Mouse (Mus musculus): ENCODE results near the gene Chil4. TPM values are rescaled to one million over a fixed set of nuclear protein-coding genes. Genes with fewer than 3 reads are reported as not detected.
"Not testable (repeated sequence)": the region's sequence is repeated elsewhere in the genome, so short reads cannot be mapped to it uniquely, and the experiment has no call there.

Gene Chil4
- polyA plus RNA-seq, 1 experiment from 2014 or later = not detected

DNA sequence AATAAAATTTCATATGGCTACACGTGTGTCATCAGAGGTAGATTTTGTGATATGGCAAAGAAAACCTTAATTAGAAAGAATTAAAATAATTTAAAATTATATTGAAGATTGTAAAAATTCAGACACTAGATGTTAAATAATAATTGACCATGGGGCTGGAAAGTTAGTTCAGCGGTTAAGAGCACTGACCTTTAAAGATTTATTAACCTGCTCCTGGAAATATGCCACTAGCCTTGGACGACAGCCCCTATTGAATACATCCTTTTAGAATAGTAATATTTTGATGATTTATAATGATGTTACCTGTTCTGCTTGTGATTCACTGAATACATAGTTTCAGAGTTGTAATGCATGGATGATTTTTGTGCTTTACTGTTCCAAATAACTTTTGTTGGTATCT lies 4.1 kb upstream of the Chil4 start:
- not testable (repeated sequence) for H3K27me3 ChIP-seq (ENCODE audit: control insufficient read depth, insufficient read depth, low read length); ATAC-seq (ENCODE audit: low FRiP score, low TSS enrichment); H3K9me3 ChIP-seq (ENCODE audit: control insufficient read depth, low read length); H3K27ac ChIP-seq (ENCODE audit: low read depth, low read length); H3K4me1 ChIP-seq (ENCODE audit: control insufficient read depth, insufficient read depth, low read length); H3K36me3 ChIP-seq (ENCODE audit: control insufficient read depth, insufficient read depth, low read length); H3K4me2 ChIP-seq (replicated peaks; ENCODE audit: low read depth, low read length); H3K9ac ChIP-seq (ENCODE audit: low read depth, low read length); H3K4me3 ChIP-seq (ENCODE audit: low read length)
- WGBS = 69% methylated on average over 3 of the region's 3 CpGs

DNA sequence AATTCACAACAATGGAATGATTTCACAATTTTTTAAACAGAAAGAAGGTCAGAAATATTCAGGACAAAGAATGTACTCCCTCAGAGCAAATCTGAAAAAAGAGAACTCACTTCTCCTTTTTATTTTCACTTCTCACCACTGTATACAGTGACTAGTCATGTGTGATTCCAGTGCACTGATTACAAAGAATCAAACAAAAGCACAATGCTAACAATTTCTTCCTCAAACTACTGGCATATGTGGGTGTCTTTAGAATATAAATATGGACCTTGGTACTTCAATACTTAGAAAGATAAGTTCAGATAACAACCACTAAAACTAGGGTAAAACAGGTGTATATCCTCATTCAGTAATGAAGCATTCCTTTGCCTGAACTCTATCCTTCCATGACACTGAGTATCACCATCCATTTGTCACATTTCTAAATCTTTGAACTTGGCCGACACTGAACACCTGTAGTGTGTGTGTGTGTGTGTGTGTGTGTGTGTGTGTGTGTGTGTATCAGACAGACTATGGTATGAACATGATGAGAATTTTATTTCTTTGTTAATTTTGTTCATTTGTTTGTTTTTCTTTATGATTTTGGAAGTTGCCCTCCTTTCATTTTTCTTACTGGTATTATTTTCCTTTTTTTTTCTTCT lies 2.4 kb upstream of the Chil4 start:
- H3K9me3 ChIP-seq (ENCODE audit: control insufficient read depth, low read length) = peaks cover 6% of the 10 kb centered on the region
- WGBS = 95% methylated on average over 1 of the region's 1 CpGs
- no peak for ATAC-seq (ENCODE audit: low FRiP score, low TSS enrichment)
- no peak overlapping the region for H3K4me2 ChIP-seq (replicated peaks; ENCODE audit: low read depth, low read length)
- no peaks in the 10 kb centered on the region for H3K36me3 ChIP-seq (ENCODE audit: control insufficient read depth, insufficient read depth, low read length)
- no peaks in the 10 kb centered on the region for H3K4me1 ChIP-seq (ENCODE audit: control insufficient read depth, insufficient read depth, low read length)
- no peak overlapping the region for H3K27ac ChIP-seq (ENCODE audit: low read depth, low read length)
- no peak overlapping the region for H3K9ac ChIP-seq (ENCODE audit: low read depth, low read length)
- no peak overlapping the region for H3K4me3 ChIP-seq (ENCODE audit: low read length)
- H3K27me3 ChIP-seq (ENCODE audit: control insufficient read depth, insufficient read depth, low read length) = no peaks in the 10 kb centered on the region

DNA sequence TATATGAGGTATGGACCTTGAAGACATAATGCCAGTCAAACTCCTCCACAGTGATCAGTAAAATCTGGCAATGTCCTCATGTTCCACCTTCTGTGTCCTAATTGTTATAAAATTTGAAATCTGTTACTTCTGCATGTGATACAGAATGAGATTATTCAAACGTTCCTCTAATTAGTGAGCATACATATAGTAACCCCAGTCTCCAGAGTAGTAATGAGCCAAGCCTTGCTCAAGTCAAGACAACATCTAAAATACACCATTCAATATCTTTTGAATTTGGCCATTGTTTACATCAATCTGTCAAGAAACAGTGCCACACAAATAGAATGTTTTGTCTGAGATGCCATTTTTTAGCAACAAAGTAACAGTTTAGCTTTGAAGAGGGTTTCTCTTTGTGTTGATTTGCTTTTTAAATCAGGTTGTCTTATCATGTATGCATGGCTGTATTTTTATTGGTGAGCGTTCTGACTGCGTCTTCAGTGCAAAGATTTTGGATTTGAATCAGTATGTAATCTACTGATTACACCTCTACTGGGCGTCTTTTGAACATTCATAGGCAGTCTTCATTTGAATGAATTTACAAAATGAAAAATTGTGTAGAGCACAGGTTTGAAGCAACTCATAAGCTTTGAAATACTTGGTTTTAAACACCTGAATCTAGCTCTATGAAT lies 888 bp downstream of the Chil4 start:
- WGBS = 88% methylated on average over 4 of the region's 4 CpGs
- ATAC-seq (ENCODE audit: low FRiP score, low TSS enrichment) = not testable (repeated sequence)

DNA sequence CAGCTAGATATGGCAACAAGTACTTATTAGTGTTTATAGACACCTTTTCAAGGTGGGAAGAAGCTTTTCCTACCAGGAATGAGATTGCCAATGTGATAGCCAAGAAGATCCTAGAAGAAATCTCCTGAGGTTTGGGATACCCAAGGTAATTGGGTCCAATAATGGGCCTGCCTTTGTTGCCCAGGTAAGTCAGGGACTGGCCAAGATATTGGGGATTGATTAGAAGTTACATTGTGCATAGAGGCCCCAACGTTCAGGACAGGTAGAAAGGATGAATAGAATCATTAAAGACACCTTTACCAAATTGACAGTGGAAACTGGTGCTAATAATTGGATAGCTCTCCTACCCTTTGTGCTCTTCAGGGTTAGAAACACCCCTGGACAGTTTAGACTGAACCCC lies 21.3 kb downstream of the Chil4 start:
- ATAC-seq (ENCODE audit: low FRiP score, low TSS enrichment); H3K4me1 ChIP-seq (ENCODE audit: control insufficient read depth, insufficient read depth, low read length); H3K27ac ChIP-seq (ENCODE audit: low read depth, low read length); H3K9ac ChIP-seq (ENCODE audit: low read depth, low read length); H3K4me2 ChIP-seq (replicated peaks; ENCODE audit: low read depth, low read length); H3K4me3 ChIP-seq (ENCODE audit: low read length); H3K27me3 ChIP-seq (ENCODE audit: control insufficient read depth, insufficient read depth, low read length); H3K36me3 ChIP-seq (ENCODE audit: control insufficient read depth, insufficient read depth, low read length): not testable (repeated sequence)
- 63% methylated on average over 1 of the region's 1 CpGs for WGBS
- H3K9me3 ChIP-seq (ENCODE audit: control insufficient read depth, low read length) = peaks cover 24% of the 10 kb centered on the region

More for the DNA sequence above, 888 bp downstream of the Chil4 start:
- not testable (repeated sequence) for H3K4me3 ChIP-seq (ENCODE audit: low read length); H3K4me2 ChIP-seq (replicated peaks; ENCODE audit: low read depth, low read length); H3K4me1 ChIP-seq (ENCODE audit: control insufficient read depth, insufficient read depth, low read length); H3K27me3 ChIP-seq (ENCODE audit: control insufficient read depth, insufficient read depth, low read length); H3K9me3 ChIP-seq (ENCODE audit: control insufficient read depth, low read length); H3K9ac ChIP-seq (ENCODE audit: low read depth, low read length); H3K36me3 ChIP-seq (ENCODE audit: control insufficient read depth, insufficient read depth, low read length); H3K27ac ChIP-seq (ENCODE audit: low read depth, low read length)

DNA sequence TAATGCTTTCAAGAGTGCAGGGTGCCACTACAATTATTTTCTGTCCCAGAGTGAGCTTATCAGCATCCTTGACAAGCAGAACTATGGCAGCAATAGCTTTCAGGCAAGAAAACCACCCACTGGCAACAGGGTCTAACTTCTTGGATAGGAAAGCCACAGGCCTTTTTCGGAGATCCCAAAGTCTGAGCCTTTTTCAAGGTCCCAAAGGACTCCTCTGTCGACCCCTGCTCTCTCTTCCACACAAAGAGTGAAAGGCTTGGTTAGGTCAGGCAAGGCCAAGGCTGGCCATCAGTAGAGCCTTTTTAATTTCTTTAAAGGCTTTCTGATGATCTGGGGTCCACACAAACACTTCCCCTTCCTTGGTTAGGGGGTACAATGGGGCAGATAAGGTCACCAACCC lies 22.1 kb downstream of the Chil4 start:
- not testable (repeated sequence) for H3K4me1 ChIP-seq (ENCODE audit: control insufficient read depth, insufficient read depth, low read length); H3K4me2 ChIP-seq (replicated peaks; ENCODE audit: low read depth, low read length); ATAC-seq (ENCODE audit: low FRiP score, low TSS enrichment); H3K27ac ChIP-seq (ENCODE audit: low read depth, low read length); H3K9ac ChIP-seq (ENCODE audit: low read depth, low read length); H3K4me3 ChIP-seq (ENCODE audit: low read length); H3K36me3 ChIP-seq (ENCODE audit: control insufficient read depth, insufficient read depth, low read length); H3K27me3 ChIP-seq (ENCODE audit: control insufficient read depth, insufficient read depth, low read length)
- WGBS = 78% methylated on average over 2 of the region's 2 CpGs
- H3K9me3 ChIP-seq (ENCODE audit: control insufficient read depth, low read length) = peaks cover 24% of the 10 kb centered on the region

DNA sequence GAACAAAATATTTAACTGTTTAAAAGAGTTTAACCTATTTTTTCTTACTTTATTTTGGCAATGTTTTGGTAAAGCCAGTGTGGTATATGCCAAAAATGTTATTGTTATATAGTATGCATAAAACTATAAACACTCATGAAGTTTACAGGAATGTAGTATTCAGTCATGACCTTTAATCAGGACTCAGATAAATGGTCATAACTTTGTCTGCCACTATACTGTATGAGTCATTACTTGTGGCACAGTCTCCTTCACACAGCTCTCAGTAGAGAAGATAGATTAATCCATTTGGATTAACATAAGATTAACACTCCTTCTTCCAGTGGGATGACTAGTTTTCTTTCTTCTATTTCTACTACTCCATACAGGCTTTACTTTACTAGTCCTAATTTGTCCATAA lies 23.0 kb downstream of the Chil4 start:
- Histone ChIP-seq H3K9ac (ENCODE audit: low read depth, low read length) (no peak overlapping the region), H3K9me3 (ENCODE audit: control insufficient read depth, low read length) (peaks cover 24% of the 10 kb centered on the region), H3K4me2 (replicated peaks; ENCODE audit: low read depth, low read length) (no peak overlapping the region), H3K4me1 (ENCODE audit: control insufficient read depth, insufficient read depth, low read length) (no peaks in the 10 kb centered on the region), H3K27me3 (ENCODE audit: control insufficient read depth, insufficient read depth, low read length) (no peaks in the 10 kb centered on the region), H3K27ac (ENCODE audit: low read depth, low read length) (no peak overlapping the region), H3K4me3 (ENCODE audit: low read length) (no peak overlapping the region), H3K36me3 (ENCODE audit: control insufficient read depth, insufficient read depth, low read length) (no peaks in the 10 kb centered on the region)
- no peak for ATAC-seq (ENCODE audit: low FRiP score, low TSS enrichment)

DNA sequence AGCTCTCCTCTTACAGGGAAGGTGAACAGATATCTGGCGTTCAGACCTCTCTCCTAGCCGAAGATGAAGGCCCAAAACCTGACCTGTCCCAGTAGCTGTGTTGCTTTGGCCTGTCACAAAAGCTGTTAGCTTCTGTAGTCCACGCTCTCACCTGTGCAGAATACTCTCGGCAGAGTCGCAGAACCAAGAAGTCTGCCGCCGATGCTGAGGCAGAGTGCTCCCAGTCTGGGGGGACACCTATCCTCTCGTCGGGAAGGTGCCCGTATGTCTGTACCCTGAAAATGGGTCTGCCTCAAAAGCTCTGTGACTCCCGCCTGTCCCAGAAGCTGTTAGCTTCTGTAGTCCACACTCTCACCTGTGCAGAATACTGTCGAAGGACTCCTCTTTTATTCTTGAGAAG lies 23.8 kb downstream of the Chil4 start:
- no peaks in the 10 kb centered on the region for H3K27me3 ChIP-seq (ENCODE audit: control insufficient read depth, insufficient read depth, low read length)
- no peaks in the 10 kb centered on the region for H3K4me1 ChIP-seq (ENCODE audit: control insufficient read depth, insufficient read depth, low read length)
- no peak overlapping the region for H3K9ac ChIP-seq (ENCODE audit: low read depth, low read length)
- no peak for ATAC-seq (ENCODE audit: low FRiP score, low TSS enrichment)
- 89% methylated on average over 12 of the region's 12 CpGs for WGBS
- no peaks in the 10 kb centered on the region for H3K36me3 ChIP-seq (ENCODE audit: control insufficient read depth, insufficient read depth, low read length)
- H3K4me2 ChIP-seq (replicated peaks; ENCODE audit: low read depth, low read length) = no peak overlapping the region
- no peak overlapping the region for H3K4me3 ChIP-seq (ENCODE audit: low read length)
- no peak overlapping the region for H3K27ac ChIP-seq (ENCODE audit: low read depth, low read length)
- H3K9me3 ChIP-seq (ENCODE audit: control insufficient read depth, low read length) = peaks cover 24% of the 10 kb centered on the region

DNA sequence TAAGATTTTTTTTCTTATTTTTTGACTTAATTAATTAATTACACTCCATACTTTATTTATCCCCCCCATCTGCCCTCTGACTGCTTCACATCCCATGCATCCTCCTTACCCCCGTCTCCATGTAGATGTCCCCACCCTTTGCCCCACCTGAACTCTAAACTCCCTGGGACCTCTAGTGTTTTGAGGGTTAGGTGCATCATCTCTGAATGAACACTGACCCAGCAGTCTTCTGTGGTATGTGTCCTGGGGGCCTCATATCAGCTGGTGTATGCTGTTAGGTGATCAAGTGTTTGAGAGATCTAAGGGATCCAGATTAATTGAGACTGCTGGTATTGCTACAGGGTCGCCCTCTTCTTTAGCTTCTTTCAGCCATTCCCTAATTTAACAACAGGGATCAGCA lies 31.3 kb downstream of the Chil4 start:
- no peak overlapping the region for H3K4me3 ChIP-seq (ENCODE audit: low read length)
- H3K27me3 ChIP-seq (ENCODE audit: control insufficient read depth, insufficient read depth, low read length) = no peaks in the 10 kb centered on the region
- H3K9me3 ChIP-seq (ENCODE audit: control insufficient read depth, low read length) = peaks cover 12% of the 10 kb centered on the region; the same call in 1 of the 2 replicates
- H3K9ac ChIP-seq (ENCODE audit: low read depth, low read length) = no peak overlapping the region
- H3K36me3 ChIP-seq (ENCODE audit: control insufficient read depth, insufficient read depth, low read length) = no peaks in the 10 kb centered on the region
- no peak overlapping the region for H3K4me2 ChIP-seq (replicated peaks; ENCODE audit: low read depth, low read length)
- no peak overlapping the region for H3K27ac ChIP-seq (ENCODE audit: low read depth, low read length)
- WGBS = 76% methylated on average over 2 of the region's 2 CpGs
- no peak for ATAC-seq (ENCODE audit: low FRiP score, low TSS enrichment)
- no peaks in the 10 kb centered on the region for H3K4me1 ChIP-seq (ENCODE audit: control insufficient read depth, insufficient read depth, low read length)

DNA sequence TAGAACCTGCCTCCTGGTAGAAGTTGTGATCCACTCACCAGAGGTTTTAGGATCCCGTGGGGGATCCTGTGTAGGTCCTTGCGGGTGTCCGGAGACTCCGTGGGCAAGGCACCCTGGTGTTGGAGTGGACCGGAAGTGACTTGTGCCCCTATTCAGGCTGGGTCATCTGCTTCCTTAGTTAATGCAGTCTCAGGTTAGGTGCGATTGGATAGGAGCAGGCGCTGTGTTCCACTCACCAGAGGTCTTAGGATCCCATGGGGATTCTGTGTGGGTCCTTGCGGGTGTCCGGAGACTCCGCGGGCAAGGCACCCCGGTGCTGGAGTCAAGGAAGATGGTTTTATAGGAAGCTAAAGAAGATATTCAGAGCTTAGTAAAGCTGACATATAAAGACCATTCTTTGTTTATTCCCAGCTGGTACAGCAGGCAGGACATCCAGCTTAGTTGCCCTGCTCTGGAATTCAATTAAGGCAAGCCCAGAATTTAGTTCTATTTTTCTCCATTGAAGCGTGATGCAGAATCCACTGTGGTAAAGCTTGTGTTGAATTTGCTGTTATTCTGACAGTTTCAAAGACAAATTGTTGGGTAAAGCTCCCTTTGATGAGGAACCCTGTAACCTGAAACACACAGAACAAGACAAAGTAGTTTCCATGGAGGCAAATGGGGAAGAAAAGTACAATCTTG lies 41.7 kb downstream of the Chil4 start:
- Histone ChIP-seq H3K4me2 (replicated peaks; ENCODE audit: low read depth, low read length) (no peak overlapping the region), H3K9ac (ENCODE audit: low read depth, low read length) (no peak overlapping the region), H3K27me3 (ENCODE audit: control insufficient read depth, insufficient read depth, low read length) (no peaks in the 10 kb centered on the region), H3K27ac (ENCODE audit: low read depth, low read length) (no peak overlapping the region), H3K4me3 (ENCODE audit: low read length) (no peak overlapping the region), H3K4me1 (ENCODE audit: control insufficient read depth, insufficient read depth, low read length) (no peaks in the 10 kb centered on the region), H3K9me3 (ENCODE audit: control insufficient read depth, low read length) (0 out of 2 replicates have a peak, but pooled peaks cover 7% of the 10 kb centered on the region), H3K36me3 (ENCODE audit: control insufficient read depth, insufficient read depth, low read length) (no peaks in the 10 kb centered on the region)
- ATAC-seq (ENCODE audit: low FRiP score, low TSS enrichment) = no peak
- 91% methylated on average over 13 of the region's 13 CpGs for WGBS
